Mouse (Mus musculus) ES-CJ7 (cell line): ENCODE measurements around the gene Tspan12.
A peak's percentile ranks its signal among the peaks of the same experiment; 100 is the strongest.
"Not testable (repeated sequence)": the region's sequence is repeated elsewhere in the genome, so short reads cannot be mapped to it uniquely, and the experiment has no call there.

ENCODE experiments used
- DNase-seq: peaks from one replicate; pipeline ENCODE4 v3.0.0; 2011; ENCODE audit warnings: low read depth, low spot score

Gene Tspan12

DNA sequence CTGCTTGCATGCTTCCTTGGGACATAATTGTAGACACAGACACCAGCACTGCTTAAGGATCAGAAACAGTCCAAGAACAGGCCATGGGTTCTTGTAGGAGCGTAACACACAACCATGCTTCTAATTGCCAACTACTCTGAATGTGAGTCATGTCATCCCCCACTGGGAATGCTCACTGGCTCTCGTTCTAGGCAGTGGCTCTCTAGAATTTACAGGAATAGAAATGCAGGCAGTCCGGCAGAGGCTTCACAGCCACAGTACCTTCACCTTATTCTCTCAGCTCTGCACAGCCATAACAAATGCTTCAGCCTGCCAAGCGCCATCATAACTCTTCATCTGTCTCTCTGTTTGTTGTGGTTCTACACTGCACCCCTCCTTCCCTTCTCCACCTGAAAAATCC, 23.9 kb downstream of the Tspan12 start:
- no peak for DNase-seq

DNA sequence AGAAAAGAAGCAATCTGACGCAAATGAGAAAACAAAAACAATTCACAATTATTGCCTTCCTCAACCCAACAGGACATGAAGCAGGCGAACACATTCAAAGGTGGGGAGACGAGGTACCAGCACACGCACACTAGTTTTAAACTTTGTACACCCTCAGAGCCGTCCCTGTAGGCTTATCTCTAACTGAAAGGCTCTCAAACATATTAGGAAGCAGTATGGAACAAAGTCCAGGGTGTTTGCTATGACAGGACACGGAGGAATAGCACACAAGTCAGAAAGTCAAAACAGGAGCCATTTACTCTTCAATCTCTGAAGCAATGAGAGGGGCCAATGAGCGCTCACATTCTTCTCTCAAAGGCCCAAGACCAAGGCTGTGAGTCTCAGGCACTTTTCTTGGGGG, 24.3 kb downstream of the Tspan12 start:
- no peak for DNase-seq

DNA sequence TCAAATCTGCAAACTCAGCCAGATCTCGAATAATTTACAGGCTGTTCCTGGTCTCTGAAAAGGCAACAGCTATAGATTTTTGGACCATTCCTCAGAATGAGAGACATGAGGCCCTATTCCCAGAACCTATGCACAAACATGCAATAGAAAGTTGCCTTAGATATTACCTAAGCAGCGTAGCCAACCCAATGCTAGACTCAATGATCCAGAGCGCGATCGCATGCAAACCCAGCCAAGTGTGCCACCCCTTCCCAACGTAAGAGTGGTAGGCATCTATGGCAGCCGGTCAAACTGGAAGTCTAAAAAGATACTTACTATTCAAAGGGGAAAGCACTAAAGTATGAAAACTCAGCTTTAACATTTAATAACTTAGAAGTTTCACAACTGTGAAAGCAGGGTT, 28.6 kb downstream of the Tspan12 start:
- no peak for DNase-seq

DNA sequence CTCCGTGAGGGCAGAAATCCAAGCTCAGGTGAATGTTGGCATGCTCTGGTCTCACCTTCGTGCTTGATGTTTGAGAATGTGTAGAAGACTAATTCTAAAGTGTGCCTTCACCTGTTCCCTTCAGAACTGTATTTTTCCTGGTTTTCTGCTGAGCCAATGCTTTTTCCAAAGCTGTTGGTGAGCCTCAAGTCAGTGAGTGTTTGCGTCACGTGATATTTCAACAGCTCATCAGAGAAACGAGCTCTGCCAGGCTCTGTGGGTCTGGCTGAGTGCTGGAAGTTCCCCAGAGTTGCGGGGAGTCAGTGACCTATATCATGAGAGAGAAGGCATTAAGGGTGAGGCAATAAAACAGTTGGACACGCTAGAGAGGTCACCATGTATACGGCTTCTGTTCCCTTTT, 29.0 kb downstream of the Tspan12 start:
- DNase-seq, result no peak

DNA sequence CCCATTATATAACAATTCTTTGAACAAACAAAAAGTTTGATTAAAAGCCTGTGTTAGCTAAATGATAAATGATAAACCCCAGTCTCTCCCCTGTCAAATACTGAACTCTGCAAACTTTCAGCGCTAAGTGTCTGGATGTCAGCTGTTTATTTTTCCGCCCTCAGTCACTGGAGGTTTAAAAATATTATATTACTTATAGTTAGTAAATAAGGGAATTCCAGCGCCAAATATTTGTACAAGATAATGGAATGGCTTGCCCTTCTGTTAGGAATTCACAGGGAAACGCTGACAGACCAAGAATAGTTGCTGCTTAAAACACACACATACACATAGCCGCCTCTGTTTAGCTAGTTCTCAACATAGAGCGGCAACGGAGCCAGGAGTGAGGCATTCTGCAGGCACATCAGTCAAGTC, 29.6 kb downstream of the Tspan12 start:
- DNase-seq, result no peak

DNA sequence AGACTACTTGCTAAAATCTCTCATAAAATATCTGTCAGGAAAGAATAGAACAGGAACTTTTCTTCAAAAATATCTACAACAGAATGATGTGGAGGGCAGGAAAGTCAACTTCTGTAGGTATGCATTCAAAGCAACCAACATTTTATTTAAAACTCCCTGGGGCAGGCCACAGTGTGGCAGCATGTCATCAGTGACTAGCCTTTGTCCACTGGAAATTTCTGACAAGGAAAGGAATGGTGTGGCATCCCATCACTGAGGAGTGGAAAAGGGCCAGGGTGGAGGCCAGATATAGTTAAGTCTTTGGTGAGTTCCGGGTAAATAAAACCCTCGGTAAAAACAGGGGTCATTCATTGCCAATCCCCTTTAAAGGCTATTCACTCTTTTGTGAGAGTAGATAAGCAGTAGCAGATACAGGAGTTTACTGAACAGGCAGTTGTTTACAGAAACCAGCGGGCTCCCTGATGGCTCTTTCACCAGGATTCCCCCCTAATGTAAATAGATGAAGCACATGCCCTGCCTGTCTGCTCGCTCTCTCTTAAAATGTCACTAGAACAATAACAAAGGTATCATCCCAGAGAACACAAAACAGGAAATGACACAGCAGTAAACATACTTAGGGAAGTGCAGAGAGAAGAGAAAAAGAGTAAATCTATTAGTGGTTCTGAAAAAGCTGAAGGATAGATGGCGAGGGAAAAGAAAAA, 34.1 kb downstream of the Tspan12 start:
- no peak for DNase-seq

DNA sequence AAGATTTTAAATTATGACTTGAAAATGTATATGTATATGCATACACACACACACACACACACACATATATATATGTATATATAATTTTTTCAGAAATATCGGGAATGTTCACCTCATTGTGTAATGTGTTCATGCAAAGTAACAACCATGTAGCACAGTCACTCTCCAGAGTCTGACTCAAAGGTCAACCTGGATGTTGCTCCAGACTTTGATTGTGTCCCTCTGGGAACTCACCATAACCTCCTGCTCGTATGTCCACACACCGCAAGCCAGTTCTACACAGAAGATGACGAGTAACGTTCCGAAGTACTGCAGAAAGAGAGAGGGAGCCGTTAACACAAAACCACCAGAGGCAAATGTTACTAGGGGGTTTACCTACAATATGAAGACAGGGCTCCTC, 46.3 kb downstream of the Tspan12 start:
- no peak for DNase-seq

DNA sequence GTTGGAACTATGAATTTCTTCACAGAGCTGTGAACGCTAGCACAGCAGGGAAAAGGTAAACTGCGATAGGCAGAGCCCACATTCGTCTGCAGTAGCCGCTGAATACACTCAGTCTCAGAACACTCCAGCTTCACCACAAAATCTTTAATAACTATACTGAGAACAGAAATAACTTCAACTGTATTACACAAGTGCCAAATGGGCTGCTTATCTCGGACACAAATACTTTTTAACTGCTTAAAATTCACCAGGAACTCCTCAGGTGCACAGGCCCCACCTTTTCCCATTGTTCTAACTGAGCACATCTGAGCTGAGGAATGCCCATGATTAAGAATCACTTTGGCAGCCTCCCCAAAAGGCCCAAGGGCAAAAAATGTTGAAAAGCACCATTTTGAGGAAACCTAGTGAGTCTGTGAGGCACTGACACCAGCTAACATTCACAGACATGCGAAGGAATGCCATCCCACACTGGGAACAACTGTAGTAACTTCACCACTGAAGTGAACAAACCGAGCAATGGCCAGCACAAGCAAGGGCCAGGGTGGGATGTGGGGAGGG, 47.2 kb downstream of the Tspan12 start:
- peak; percentile 17 for DNase-seq

DNA sequence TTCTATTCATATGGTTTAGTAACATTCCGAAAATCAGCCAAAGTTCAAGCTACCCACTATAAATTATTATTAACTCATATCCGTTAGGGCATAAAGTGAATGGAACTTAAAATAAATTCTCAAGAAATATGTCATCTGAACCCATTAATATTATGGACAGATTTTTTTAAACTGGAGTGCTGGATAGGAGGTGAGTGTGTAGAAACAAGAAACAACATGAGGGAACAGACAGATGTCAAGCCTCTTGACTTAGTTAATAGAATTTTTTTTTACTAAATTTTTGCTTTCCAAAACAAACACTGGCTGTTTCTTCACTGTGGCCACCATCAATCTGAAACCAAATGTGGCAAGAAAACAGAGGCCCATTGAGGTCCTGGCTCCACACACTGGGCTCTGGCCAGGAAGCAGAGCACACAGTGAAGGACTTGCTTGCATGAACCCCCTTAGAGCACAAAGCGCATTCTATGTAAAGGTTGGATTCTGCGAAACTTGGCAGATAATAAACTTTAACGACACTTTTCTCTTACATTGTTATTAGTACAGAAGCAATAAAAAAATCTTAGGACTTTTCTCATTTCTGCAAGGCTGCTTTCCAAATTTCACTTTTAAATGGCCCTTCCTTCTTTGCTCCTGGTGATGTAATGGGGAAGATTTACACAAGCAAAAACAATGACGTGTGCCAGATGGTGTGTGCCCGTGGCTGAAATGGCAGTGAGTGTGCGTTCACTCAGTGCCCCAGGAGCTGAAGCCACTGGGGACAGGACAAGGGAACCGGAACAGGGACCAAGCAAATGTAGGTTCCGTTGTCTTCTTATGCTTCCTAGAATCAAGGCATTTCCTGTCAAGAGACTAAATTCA, 48.6 kb downstream of the Tspan12 start:
- no peak for DNase-seq

DNA sequence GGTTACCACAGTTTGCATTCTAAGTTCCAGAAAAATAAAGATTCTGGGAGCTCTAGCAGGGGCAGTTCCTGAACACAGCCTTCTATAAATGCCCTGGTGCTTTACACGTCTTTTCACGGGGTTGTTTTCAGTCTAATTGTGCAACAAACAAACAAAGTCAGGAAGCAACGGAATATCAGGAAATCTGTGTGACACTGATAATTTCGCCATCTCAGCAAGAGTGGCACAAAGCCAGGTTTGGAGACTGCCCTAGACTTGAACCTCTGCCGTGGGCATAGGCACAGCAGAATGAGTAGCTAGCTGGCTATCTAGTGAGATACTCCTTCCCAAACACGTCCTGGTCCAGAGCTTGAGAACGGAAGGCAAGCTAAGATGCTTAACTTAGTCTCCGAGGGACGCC, 53.7 kb downstream of the Tspan12 start:
- DNase-seq, result no peak

DNA sequence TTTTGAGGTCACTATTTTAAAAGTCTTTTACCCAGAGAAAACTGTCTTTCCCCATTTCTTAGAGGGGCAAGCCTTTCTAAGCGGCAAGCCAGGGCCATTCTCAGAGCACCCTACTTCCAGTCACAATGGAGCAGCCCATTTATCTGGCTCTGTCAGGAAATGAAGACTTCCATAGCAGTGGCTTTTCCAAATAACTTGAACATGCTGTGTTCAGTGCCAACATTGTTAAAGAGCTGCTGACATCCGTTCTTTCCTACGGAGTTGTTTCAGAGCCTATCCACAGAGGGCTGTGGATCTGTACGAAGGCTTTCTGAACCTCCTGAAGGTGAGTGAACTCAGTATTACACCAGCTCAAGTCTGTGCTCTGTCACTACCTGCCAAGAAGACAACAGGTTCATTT, 55.2 kb downstream of the Tspan12 start:
- DNase-seq, result no peak

DNA sequence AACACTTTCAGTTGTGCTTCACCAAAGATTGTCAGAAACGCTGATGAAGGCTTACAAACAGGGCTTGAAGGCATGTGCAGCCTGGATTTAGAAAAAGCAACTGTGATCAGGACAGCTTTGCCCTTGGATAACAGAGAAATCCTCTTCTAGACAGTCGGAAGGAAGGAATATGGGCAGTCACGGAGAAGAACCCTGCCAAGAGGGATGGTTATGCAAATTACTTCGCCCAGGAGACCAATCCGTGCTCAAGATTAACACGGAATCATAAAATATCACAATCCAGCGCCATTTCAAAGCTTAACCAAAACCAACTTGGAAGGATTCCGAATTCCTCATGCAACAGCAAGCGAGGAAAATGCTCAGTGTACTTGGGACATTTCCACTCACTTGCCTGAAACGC, 55.9 kb downstream of the Tspan12 start:
- no peak for DNase-seq

DNA sequence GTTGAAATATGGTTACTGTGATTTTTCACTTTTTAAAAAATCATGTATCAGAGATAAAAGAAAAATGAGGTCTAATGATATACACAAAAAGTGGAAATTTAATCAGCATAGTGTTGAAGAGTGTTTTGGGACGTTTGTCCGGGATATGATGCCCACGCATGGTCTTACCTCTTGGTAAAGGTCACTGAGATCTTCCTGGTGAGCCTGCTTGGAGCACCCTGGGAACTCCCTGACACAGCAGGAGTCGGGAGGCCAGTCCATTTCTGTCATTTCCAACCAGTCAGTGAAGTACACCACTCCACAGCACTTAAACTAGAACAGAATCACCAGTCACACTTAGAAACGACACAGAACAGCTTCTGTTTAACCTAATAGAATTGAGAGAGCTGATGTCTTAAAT, 56.9 kb downstream of the Tspan12 start:
- DNase-seq, result no peak

DNA sequence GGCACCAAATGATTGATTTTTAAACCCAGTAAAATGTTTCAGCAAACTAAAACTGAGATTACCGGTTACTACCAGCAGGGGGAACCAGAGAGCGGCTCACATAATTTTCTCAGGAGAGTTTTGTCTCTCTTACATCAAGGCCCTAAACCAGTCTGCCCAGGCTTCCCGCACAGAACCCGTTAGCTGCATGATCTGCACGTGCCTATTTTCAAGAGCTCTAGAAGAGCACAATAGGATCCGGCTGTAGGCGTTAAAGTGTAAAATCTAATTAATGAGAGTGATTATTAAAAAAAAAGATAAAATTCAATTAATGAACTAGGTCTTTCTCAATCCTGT, 57.3 kb downstream of the Tspan12 start:
- DNase-seq, result peak; percentile 68

DNA sequence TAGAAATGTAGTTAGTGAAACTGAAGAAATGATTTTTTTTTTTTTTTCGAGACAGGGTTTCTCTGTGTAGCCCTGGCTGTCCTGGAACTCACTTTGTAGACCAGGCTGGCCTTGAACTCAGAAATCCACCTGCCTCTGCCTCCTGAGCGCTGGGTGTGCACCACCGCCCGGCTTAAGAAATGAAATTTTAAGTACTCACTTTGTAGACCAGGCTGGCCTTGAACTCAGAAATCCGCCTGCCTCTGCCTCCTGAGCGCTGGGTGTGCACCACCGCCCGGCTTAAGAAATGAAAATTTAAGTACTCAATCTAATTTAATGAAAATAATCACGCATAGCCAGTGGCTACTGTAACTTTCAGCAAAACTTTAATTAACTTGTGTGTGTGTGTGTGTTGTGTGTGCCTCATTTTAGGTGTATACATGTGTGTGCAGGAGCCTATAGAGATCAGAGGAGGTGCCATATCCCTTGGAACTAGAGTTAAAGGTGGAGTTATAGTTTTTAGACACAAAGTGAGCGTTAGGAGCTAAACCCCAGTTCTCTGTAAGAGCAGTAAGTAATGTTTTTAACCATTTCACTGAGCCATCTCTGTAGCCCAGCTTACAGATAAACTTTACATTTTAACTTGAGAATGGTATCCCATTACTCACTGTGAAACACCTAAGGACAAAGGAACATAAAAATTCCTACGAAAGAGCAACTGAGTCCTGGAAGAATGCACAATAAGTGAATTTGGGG, 57.8 kb downstream of the Tspan12 start:
- no peak for DNase-seq

DNA sequence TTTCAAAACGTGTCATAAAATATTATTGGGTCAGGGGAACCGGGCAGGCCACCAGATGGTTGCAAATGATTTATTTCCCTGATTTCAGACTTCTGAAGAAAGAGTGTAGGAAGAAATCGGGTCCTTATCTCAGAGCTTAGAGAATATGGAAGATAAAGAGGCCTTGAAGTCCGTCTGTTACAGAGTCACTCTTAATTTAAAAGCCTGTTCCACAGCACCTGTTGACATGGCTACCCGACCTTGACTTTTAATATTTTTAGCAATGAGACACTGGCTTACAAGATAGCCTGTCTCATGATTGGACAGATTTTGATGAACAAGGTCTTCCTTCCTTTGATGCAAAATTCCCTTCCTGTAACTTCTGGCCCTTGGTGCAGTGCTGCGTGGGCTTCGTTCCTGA, 61.0 kb downstream of the Tspan12 start:
- no peak for DNase-seq

DNA sequence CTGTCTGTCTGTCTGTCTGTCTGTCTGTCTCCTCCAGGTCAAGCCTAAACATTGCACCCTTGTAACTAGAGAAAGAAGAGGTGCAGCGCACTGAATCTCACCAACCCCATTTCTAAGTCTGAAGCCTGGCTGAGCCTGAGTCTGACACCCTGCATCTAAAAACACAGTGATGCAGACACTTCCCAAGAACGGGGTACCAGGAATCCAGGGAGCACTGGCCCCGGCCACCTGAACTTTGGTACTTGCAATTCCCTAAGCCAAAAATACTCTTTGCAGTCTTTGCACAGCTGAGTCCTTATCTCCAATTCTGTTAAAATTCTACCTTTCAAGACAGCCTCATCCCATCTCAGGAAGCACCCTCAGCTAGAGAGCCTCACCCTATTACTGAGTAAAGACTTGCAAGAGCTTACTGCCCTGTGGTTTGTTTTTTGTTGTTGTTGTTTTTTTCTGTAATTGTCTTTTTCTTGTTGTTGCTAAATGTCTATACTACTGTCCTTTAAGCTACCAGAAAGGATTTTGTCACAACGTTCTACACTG, 61.7 kb downstream of the Tspan12 start:
- no peak for DNase-seq

DNA sequence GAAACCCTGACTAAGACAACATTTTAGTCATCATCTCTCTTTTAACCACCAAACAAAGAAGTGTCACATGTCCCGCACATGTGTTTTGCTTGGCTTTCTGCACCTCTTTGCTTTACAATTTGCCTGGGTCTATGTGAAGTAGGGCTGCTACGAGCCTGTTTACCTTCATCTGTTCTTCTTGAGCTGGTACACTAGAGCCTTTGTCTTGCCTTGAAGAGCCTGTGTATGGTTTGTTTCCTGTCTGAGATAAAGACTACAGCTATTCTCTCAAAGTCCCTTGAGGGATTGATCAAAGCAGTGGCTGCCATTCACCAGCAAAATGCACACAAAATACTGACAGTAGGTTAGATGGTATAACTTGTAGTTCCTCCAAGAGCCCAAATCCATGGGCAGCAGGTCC, 62.3 kb downstream of the Tspan12 start:
- no peak for DNase-seq

DNA sequence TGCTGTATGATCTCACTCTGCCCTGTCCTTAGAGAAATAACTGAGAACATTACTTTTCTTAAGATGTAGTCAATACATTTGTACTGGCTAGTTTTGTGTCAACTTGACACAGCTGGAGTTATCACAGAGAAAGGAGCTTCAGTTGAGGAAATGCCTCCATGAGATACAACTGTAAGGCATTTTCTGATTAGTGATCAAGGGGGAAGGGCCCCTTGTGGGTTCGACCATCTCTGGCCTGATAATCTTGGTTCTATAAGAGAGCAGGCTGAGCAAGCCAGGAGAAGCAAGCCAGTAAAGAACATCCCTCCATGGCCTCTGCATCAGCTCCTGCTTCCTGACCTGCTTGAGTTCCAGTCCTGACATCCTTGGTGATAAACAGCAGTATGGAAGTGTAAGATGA, 62.7 kb downstream of the Tspan12 start:
- not testable (repeated sequence) for DNase-seq

DNA sequence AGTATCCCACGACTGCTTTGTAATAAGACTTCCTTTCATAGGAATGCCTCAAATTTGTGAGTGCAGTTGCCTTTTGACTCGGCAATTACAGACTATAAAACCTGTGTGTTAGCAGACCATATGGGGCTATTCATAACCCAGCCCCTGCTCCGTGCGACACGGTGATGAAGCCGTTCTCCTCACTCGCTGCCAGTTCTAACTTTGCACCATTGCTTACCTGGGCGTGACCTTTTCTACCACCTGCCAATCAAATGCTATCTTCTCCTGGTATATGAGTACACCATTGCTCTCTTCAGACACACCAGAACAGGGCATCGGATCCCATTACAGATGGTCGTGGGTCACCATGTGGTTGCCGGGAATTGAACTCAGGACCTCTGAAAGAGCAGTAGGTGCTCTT, 64.6 kb downstream of the Tspan12 start:
- no peak for DNase-seq

DNA sequence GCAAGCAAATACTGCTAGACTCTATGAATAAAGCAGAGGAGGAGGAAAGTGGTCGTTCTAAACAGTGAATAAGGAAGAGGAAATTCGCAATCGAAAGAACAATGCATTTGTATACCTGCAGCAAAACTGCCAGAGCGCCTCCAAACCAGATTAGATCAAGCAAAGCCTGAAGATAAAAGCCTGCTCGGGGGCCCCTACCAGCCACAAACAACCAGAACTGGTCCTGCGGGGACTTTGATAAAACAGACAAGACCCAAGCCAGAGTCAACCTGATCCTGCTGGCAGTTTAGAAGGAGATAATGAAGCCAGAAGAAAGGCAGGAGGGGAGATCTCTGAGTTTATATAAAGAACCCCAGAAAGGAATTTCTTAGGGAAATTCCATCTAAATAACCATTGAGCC, 65.0 kb downstream of the Tspan12 start:
- DNase-seq, result no peak
